Mouse (Mus musculus) T-cell, adult 2 months (primary cell): ENCODE measurements at regions not wholly inside any gene's neighbourhood (a gene's known extent, or its start where the extent isn't known, plus 50 kb on each side); places are given as distances from the start of the nearest gene placed in this dataset.

Source experiments
- DNase-seq: peaks from one replicate; pipeline ENCODE4 v3.0.0; 2022; ENCODE audit warnings: low spot score

- DNase-seq: peak; percentile 15
Observed at GRCm38 (mm10) chr16:95929700-95930435, 60.9 kb downstream of the Psmg1 start.

GRCm38 (mm10) chr16:95928290-95929260, 62.2 kb downstream of the Psmg1 start:
- no peak for DNase-seq

- DNase-seq: no peak
Observed at GRCm38 (mm10) chr16:95926558-95926957, 64.2 kb downstream of the Psmg1 start.

GRCm38 (mm10) chr16:95924716-95925115, 66.0 kb downstream of the Psmg1 start:
- no peak for DNase-seq

GRCm38 (mm10) chr16:95923991-95924390, 66.8 kb downstream of the Psmg1 start:
- DNase-seq: no peak

- DNase-seq: no peak
Observed at GRCm38 (mm10) chr16:95922369-95922934, 68.3 kb downstream of the Psmg1 start.

- no peak for DNase-seq
Observed at GRCm38 (mm10) chr16:95921169-95921568, 69.6 kb downstream of the Psmg1 start.

GRCm38 (mm10) chr16:95918651-95919425, 71.9 kb downstream of the Psmg1 start:
- DNase-seq: no peak

- no peak for DNase-seq
Observed at GRCm38 (mm10) chr16:95917635-95918407, 72.9 kb downstream of the Psmg1 start.

GRCm38 (mm10) chr16:95913879-95914278, 76.9 kb downstream of the Psmg1 start:
- no peak for DNase-seq

GRCm38 (mm10) chr16:95904531-95905165, 86.1 kb downstream of the Psmg1 start:
- no peak for DNase-seq

GRCm38 (mm10) chr16:95903383-95903913, 87.3 kb downstream of the Psmg1 start:
- DNase-seq: no peak

GRCm38 (mm10) chr16:95902177-95902576, 88.6 kb downstream of the Psmg1 start:
- DNase-seq: no peak

- DNase-seq: peak; percentile 71
Observed at GRCm38 (mm10) chr16:95901388-95901787, 89.4 kb downstream of the Psmg1 start.

GRCm38 (mm10) chr16:95900181-95900580, 90.6 kb downstream of the Psmg1 start:
- peak; percentile 87 for DNase-seq

- no peak for DNase-seq
Observed at GRCm38 (mm10) chr16:95899672-95900071, 91.1 kb downstream of the Psmg1 start.

- DNase-seq: no peak
Observed at GRCm38 (mm10) chr16:95897843-95898242, 92.9 kb downstream of the Psmg1 start.

- DNase-seq: no peak
Observed at GRCm38 (mm10) chr16:95896126-95896525, 94.6 kb downstream of the Psmg1 start.

- peak; percentile 60 for DNase-seq
Observed at GRCm38 (mm10) chr16:95893534-95894290, 97.0 kb downstream of the Psmg1 start.
